Mouse (Mus musculus): ENCODE measurements around the gene Gm28051.

Gm28051 gene

GRCm38 (mm10) chr12:102743589-102744574 lies 13.7 kb downstream of the Gm28051 start, which contains the start of the genes Moap1 and Tmem251:
Gene Moap1 (minus strand): TSS chr12:102743661.
Gene Tmem251 (plus strand): TSS chr12:102743762.
- intact Hi-C loops (cut with DNase I): loop anchor here (10.0 kb wide), 1 partner anchor 321 kb away; no protein-coding TSS in a partner anchor

- intact Hi-C loops (cut with DNase I): loop anchor here (10.0 kb wide), 1 partner anchor 322 kb away; no protein-coding TSS in a partner anchor
These were observed 14.5 kb downstream of the Gm28051 start for GRCm38 (mm10) chr12:102743036-102743588.

GRCm38 (mm10) chr12:102742056-102742455 lies 15.5 kb downstream of the Gm28051 start:
- intact Hi-C loops (cut with DNase I): loop anchor here (10.0 kb wide), 1 partner anchor 323 kb away; no protein-coding TSS in a partner anchor

GRCm38 (mm10) chr12:102740285-102740684 lies 17.3 kb downstream of the Gm28051 start:
- intact Hi-C loops (cut with DNase I): loop anchor here (2.0 to 10.0 kb wide), 2 partner anchors 17 to 325 kb away; partner anchors contain the start of genes Gm28051, Gon7 and Ubr7

- intact Hi-C loops (cut with DNase I): no loop called here
These were observed 18.5 kb downstream of the Gm28051 start for GRCm38 (mm10) chr12:102739096-102739495.

GRCm38 (mm10) chr12:102733381-102733780 lies 24.2 kb downstream of the Gm28051 start:
- intact Hi-C loops (cut with DNase I): no loop called here

GRCm38 (mm10) chr12:102730798-102731619 lies 26.6 kb downstream of the Gm28051 start:
- intact Hi-C loops (cut with DNase I): no loop called here

GRCm38 (mm10) chr12:102729855-102730797 lies 27.4 kb downstream of the Gm28051 start:
- intact Hi-C loops (cut with DNase I): no loop called here

GRCm38 (mm10) chr12:102725761-102726175 lies 31.8 kb downstream of the Gm28051 start:
- intact Hi-C loops (cut with DNase I): no loop called here

- intact Hi-C loops (cut with DNase I): no loop called here
These were observed 32.4 kb downstream of the Gm28051 start for GRCm38 (mm10) chr12:102725146-102725545.

GRCm38 (mm10) chr12:102723861-102724260 lies 33.7 kb downstream of the Gm28051 start:
- intact Hi-C loops (cut with DNase I): no loop called here

GRCm38 (mm10) chr12:102722966-102723365 lies 34.6 kb downstream of the Gm28051 start:
- intact Hi-C loops (cut with DNase I): no loop called here

GRCm38 (mm10) chr12:102722451-102722850 lies 35.1 kb downstream of the Gm28051 start:
- intact Hi-C loops (cut with DNase I): no loop called here

- intact Hi-C loops (cut with DNase I): loop anchor here (2.0 kb wide), 1 partner anchor 141 kb away; no protein-coding TSS in a partner anchor
These were observed 37.8 kb downstream of the Gm28051 start for GRCm38 (mm10) chr12:102719552-102720315.

- intact Hi-C loops (cut with DNase I): loop anchor here (5.0 kb wide), 1 partner anchor 193 kb away; no protein-coding TSS in a partner anchor
These were observed 42.7 kb downstream of the Gm28051 start for GRCm38 (mm10) chr12:102714654-102715395.

GRCm38 (mm10) chr12:102714116-102714515 lies 43.4 kb downstream of the Gm28051 start:
- intact Hi-C loops (cut with DNase I): loop anchor here (5.0 kb wide), 1 partner anchor 192 kb away; no protein-coding TSS in a partner anchor

- intact Hi-C loops (cut with DNase I): loop anchor here (5.0 kb wide), 1 partner anchor 191 kb away; no protein-coding TSS in a partner anchor
These were observed 44.3 kb downstream of the Gm28051 start for GRCm38 (mm10) chr12:102713153-102713865.

Measured in adrenal gland (tissue).